Mouse (Mus musculus) monocyte, adult 2 months (primary cell): Measurements from ENCODE around the gene Rhd.

ENCODE experiments used
- DNase-seq, 2 experiments: peaks; one replicate each; pipeline ENCODE4 v3.0.0; 2022; ENCODE audit warnings: low spot score in 2 of 2, low read depth in 1 of 2

The Rhd gene

GRCm38 (mm10) chr4:134856501-134856900, 7.8 kb upstream of the Rhd start:
- no peak for DNase-seq

- DNase-seq: no peak
Measured at GRCm38 (mm10) chr4:134858494-134858893, 5.8 kb upstream of the Rhd start.

- no peak for DNase-seq
Measured at GRCm38 (mm10) chr4:134861884-134862283, 2.5 kb upstream of the Rhd start.

- no peak for DNase-seq
Measured at GRCm38 (mm10) chr4:134862996-134863395, 1.3 kb upstream of the Rhd start.

GRCm38 (mm10) chr4:134865340-134865739, 1.0 kb downstream of the Rhd start:
- no peak for DNase-seq

- no peak for DNase-seq
Measured at GRCm38 (mm10) chr4:134865789-134866188, 1.5 kb downstream of the Rhd start.

GRCm38 (mm10) chr4:134867213-134867612, 2.9 kb downstream of the Rhd start:
- DNase-seq: no peak

GRCm38 (mm10) chr4:134867661-134868060, 3.3 kb downstream of the Rhd start:
- no peak for DNase-seq

- DNase-seq: no peak
Measured at GRCm38 (mm10) chr4:134868065-134868464, 3.7 kb downstream of the Rhd start.

- no peak for DNase-seq
Measured at GRCm38 (mm10) chr4:134868490-134868889, 4.2 kb downstream of the Rhd start.

GRCm38 (mm10) chr4:134869068-134869730, 4.9 kb downstream of the Rhd start:
- no peak for DNase-seq

GRCm38 (mm10) chr4:134869815-134870375, 5.6 kb downstream of the Rhd start:
- no peak for DNase-seq

GRCm38 (mm10) chr4:134871477-134871876, 7.1 kb downstream of the Rhd start:
- no peak for DNase-seq

GRCm38 (mm10) chr4:134871950-134872349, 7.6 kb downstream of the Rhd start:
- no peak for DNase-seq

GRCm38 (mm10) chr4:134876171-134876570, 11.8 kb downstream of the Rhd start:
- no peak for DNase-seq

- DNase-seq: peak in 1 of 2 experiments; percentile 34
Measured at GRCm38 (mm10) chr4:134879410-134879981, 15.2 kb downstream of the Rhd start.

GRCm38 (mm10) chr4:134880041-134880440, 15.7 kb downstream of the Rhd start:
- no peak for DNase-seq

GRCm38 (mm10) chr4:134883266-134883665, 18.9 kb downstream of the Rhd start:
- peak in 1 of 2 experiments; percentile 13 for DNase-seq

GRCm38 (mm10) chr4:134883808-134884207, 19.5 kb downstream of the Rhd start:
- DNase-seq: no peak

GRCm38 (mm10) chr4:134884364-134884763, 20.0 kb downstream of the Rhd start:
- DNase-seq: no peak

GRCm38 (mm10) chr4:134892096-134892495, 27.8 kb downstream of the Rhd start:
- peak in 1 of 2 experiments; percentile 37 for DNase-seq

- no peak for DNase-seq
Measured at GRCm38 (mm10) chr4:134897256-134897655, 32.9 kb downstream of the Rhd start.

GRCm38 (mm10) chr4:134901126-134901525, 36.8 kb downstream of the Rhd start:
- no peak for DNase-seq
